Mouse (Mus musculus) heart, embryonic 15.5 days (tissue): ENCODE measurements at regions not wholly inside any gene's neighbourhood (a gene's known extent, or its start where the extent isn't known, plus 50 kb on each side); places are given as distances from the start of the nearest gene placed in this dataset.

Experiments used
- ATAC-seq: fragments of 200-750 bp; cut with Nextera tagmentation; replicated peaks from 2 replicates; pipeline ENCODE4 v1.8.0; 2017; ENCODE audit warnings: low read depth, moderate TSS enrichment; ENCODE audit not compliant: insufficient number of reproducible peaks, insufficient read depth, low FRiP score
- H3K27ac ChIP-seq: fragments of 300-500 bp; sonication (generic); 2 replicates; pipeline ENCODE4 v1.5.1; 2015; ENCODE audit warnings: mild to moderate bottlenecking, inconsistent platforms
- H3K27me3 ChIP-seq: fragments of 300-500 bp; sonication (generic); 2 replicates; pipeline ENCODE4 v1.6.1; 2015; ENCODE audit warnings: inconsistent platforms
- H3K36me3 ChIP-seq: fragments of 300-500 bp; sonication (generic); 2 replicates; pipeline ENCODE4 v1.6.1; 2015; ENCODE audit warnings: mild to moderate bottlenecking, inconsistent platforms
- H3K4me1 ChIP-seq: fragments of 300-500 bp; sonication (generic); replicated peaks from 2 replicates; pipeline ENCODE4 v1.6.1; 2015; ENCODE audit warnings: inconsistent platforms
- H3K4me2 ChIP-seq: fragments of 300-500 bp; sonication (generic); 2 replicates; pipeline ENCODE4 v1.6.1; 2015; ENCODE audit warnings: inconsistent platforms, mild to moderate bottlenecking, moderate library complexity
- H3K4me3 ChIP-seq: fragments of 300-500 bp; sonication (generic); 2 replicates; pipeline ENCODE4 v1.5.1; 2015; ENCODE audit warnings: mild to moderate bottlenecking, inconsistent platforms
- H3K9ac ChIP-seq: fragments of 300-500 bp; sonication (generic); 2 replicates; pipeline ENCODE4 v1.6.1; 2015; ENCODE audit warnings: mild to moderate bottlenecking, inconsistent platforms
- H3K9me3 ChIP-seq: fragments of 300-500 bp; sonication (generic); replicated peaks from 2 replicates; pipeline ENCODE4 v1.6.1; 2016; ENCODE audit warnings: inconsistent platforms
- WGBS: fragments of 180-500 bp; shearing (Covaris S2); methylation state at CpG from one replicate; pipeline ENCODE4 v1.1.7; 2015; ENCODE audit warnings: mixed read lengths; 5-methylcytosine and 5-hydroxymethylcytosine counted together

- Histone ChIP-seq H3K27ac (no peak overlapping the region), H3K27me3 (no peaks in the 10 kb centered on the region), H3K9me3 (no peaks in the 10 kb centered on the region), H3K4me2 (no peak overlapping the region), H3K4me3 (no peak overlapping the region), H3K4me1 (peaks cover under 1% of the 10 kb centered on the region; the same call in 1 of the 2 replicates), H3K36me3 (no peaks in the 10 kb centered on the region), H3K9ac (no peak overlapping the region)
- WGBS, result 80% methylated on average over 3 of the region's 3 CpGs
- no peak for ATAC-seq
These were observed 193.5 kb upstream of the Cxcl12 start for GRCm38 (mm10) chr6:116974841-116975240.

GRCm38 (mm10) chr6:116980349-116980995 lies 187.9 kb upstream of the Cxcl12 start:
- H3K9me3 ChIP-seq, result no peaks in the 10 kb centered on the region
- ATAC-seq, result peak; percentile 55
- peaks cover 13% of the 10 kb centered on the region for H3K4me1 ChIP-seq
- peak overlapping the region; percentile 33 for H3K4me3 ChIP-seq
- no peaks in the 10 kb centered on the region for H3K27me3 ChIP-seq
- no peaks in the 10 kb centered on the region for H3K36me3 ChIP-seq
- H3K4me2 ChIP-seq, result peak overlapping the region; percentile 57
- WGBS, result 2% methylated on average over 10 of the region's 10 CpGs
- H3K9ac ChIP-seq, result peak overlapping the region; percentile 16; the same call in 1 of the 2 replicates
- H3K27ac ChIP-seq, result peak overlapping the region; percentile 72

GRCm38 (mm10) chr6:116985147-116985737 lies 183.1 kb upstream of the Cxcl12 start:
- no peak for ATAC-seq
- Histone ChIP-seq H3K9me3 (no peaks in the 10 kb centered on the region), H3K27me3 (no peaks in the 10 kb centered on the region), H3K4me3 (no peak overlapping the region), H3K4me1 (peaks cover 8% of the 10 kb centered on the region), H3K27ac (no peak overlapping the region), H3K36me3 (no peaks in the 10 kb centered on the region), H3K9ac (no peak overlapping the region), H3K4me2 (no peak overlapping the region)
- WGBS, result 74% methylated on average over 4 of the region's 4 CpGs

- Histone ChIP-seq H3K27me3 (no peaks in the 10 kb centered on the region), H3K4me3 (no peak overlapping the region), H3K4me1 (no peaks in the 10 kb centered on the region), H3K4me2 (no peak overlapping the region), H3K9me3 (no peaks in the 10 kb centered on the region), H3K9ac (no peak overlapping the region), H3K27ac (no peak overlapping the region), H3K36me3 (no peaks in the 10 kb centered on the region)
- no peak for ATAC-seq
- WGBS, result 57% methylated on average over 10 of the region's 10 CpGs
These were observed 181.9 kb upstream of the Cxcl12 start for GRCm38 (mm10) chr6:116986266-116987000.

- no peak overlapping the region for H3K4me2 ChIP-seq
- no peak overlapping the region for H3K27ac ChIP-seq
- H3K4me3 ChIP-seq, result no peak overlapping the region
- no peaks in the 10 kb centered on the region for H3K27me3 ChIP-seq
- no peak for ATAC-seq
- H3K4me1 ChIP-seq, result no peaks in the 10 kb centered on the region
- no peaks in the 10 kb centered on the region for H3K36me3 ChIP-seq
- no peak overlapping the region for H3K9ac ChIP-seq
- H3K9me3 ChIP-seq, result no peaks in the 10 kb centered on the region
- WGBS, result 72% methylated on average over 5 of the region's 5 CpGs
These were observed 181.1 kb upstream of the Cxcl12 start for GRCm38 (mm10) chr6:116987243-116987642.

GRCm38 (mm10) chr6:116998948-116999682 lies 169.2 kb upstream of the Cxcl12 start:
- Histone ChIP-seq H3K9me3 (no peaks in the 10 kb centered on the region), H3K27me3 (no peaks in the 10 kb centered on the region), H3K36me3 (no peaks in the 10 kb centered on the region), H3K4me1 (no peaks in the 10 kb centered on the region), H3K4me3 (no peak overlapping the region), H3K27ac (no peak overlapping the region), H3K4me2 (no peak overlapping the region), H3K9ac (no peak overlapping the region)
- 75% methylated on average over 9 of the region's 9 CpGs for WGBS
- ATAC-seq, result no peak

GRCm38 (mm10) chr6:116999940-117000339 lies 168.4 kb upstream of the Cxcl12 start:
- H3K27ac ChIP-seq, result no peak overlapping the region
- no peak overlapping the region for H3K4me2 ChIP-seq
- H3K27me3 ChIP-seq, result no peaks in the 10 kb centered on the region
- H3K4me1 ChIP-seq, result no peaks in the 10 kb centered on the region
- 44% methylated on average over 4 of the region's 4 CpGs for WGBS
- H3K9me3 ChIP-seq, result no peaks in the 10 kb centered on the region
- H3K36me3 ChIP-seq, result no peaks in the 10 kb centered on the region
- H3K4me3 ChIP-seq, result no peak overlapping the region
- no peak for ATAC-seq
- no peak overlapping the region for H3K9ac ChIP-seq

- no peak for ATAC-seq
- Histone ChIP-seq H3K4me3 (no peak overlapping the region), H3K36me3 (no peaks in the 10 kb centered on the region), H3K9me3 (no peaks in the 10 kb centered on the region), H3K9ac (no peak overlapping the region), H3K27ac (no peak overlapping the region), H3K4me2 (no peak overlapping the region), H3K27me3 (no peaks in the 10 kb centered on the region), H3K4me1 (no peaks in the 10 kb centered on the region)
- 64% methylated on average over 7 of the region's 7 CpGs for WGBS
These were observed 167.2 kb upstream of the Cxcl12 start for GRCm38 (mm10) chr6:117000951-117001725.

- 76% methylated on average over 5 of the region's 5 CpGs for WGBS
- Histone ChIP-seq H3K9me3 (no peaks in the 10 kb centered on the region), H3K9ac (no peak overlapping the region), H3K4me3 (no peak overlapping the region), H3K4me2 (no peak overlapping the region), H3K4me1 (no peaks in the 10 kb centered on the region), H3K27ac (no peak overlapping the region), H3K27me3 (no peaks in the 10 kb centered on the region), H3K36me3 (no peaks in the 10 kb centered on the region)
- no peak for ATAC-seq
These were observed 155.7 kb upstream of the Cxcl12 start for GRCm38 (mm10) chr6:117012621-117013020.

GRCm38 (mm10) chr6:117015461-117015860 lies 152.9 kb upstream of the Cxcl12 start:
- Histone ChIP-seq H3K36me3 (no peaks in the 10 kb centered on the region), H3K27me3 (no peaks in the 10 kb centered on the region), H3K4me2 (no peak overlapping the region), H3K4me3 (no peak overlapping the region), H3K9ac (no peak overlapping the region), H3K4me1 (no peaks in the 10 kb centered on the region), H3K9me3 (no peaks in the 10 kb centered on the region), H3K27ac (no peak overlapping the region)
- 78% methylated on average over 3 of the region's 3 CpGs for WGBS
- no peak for ATAC-seq

- no peaks in the 10 kb centered on the region for H3K9me3 ChIP-seq
- no peaks in the 10 kb centered on the region for H3K4me1 ChIP-seq
- H3K27me3 ChIP-seq, result no peaks in the 10 kb centered on the region
- WGBS, result 63% methylated on average over 10 of the region's 10 CpGs
- H3K27ac ChIP-seq, result no peak overlapping the region
- H3K36me3 ChIP-seq, result no peaks in the 10 kb centered on the region
- H3K9ac ChIP-seq, result no peak overlapping the region
- no peak overlapping the region for H3K4me2 ChIP-seq
- ATAC-seq, result no peak
- H3K4me3 ChIP-seq, result no peak overlapping the region
These were observed 146.5 kb upstream of the Cxcl12 start for GRCm38 (mm10) chr6:117021851-117022250.
